Mouse (Mus musculus): ENCODE data around the gene Klk1b8.
A peak's percentile ranks its signal among the peaks of the same experiment; 100 is the strongest.

- TF ChIP-seq ZNF384 (IDR thresholded peaks at IDR 0.05; ENCODE audit: low read depth, low read length) (no peak), HCFC1 (IDR thresholded peaks at IDR 0.05; ENCODE audit: borderline replicate concordance, insufficient read depth, low read length) (no peak), ZC3H11A (IDR thresholded peaks at IDR 0.05; ENCODE audit: borderline replicate concordance, low read depth, low read length) (peak; percentile 50), MAFK (IDR thresholded peaks at IDR 0.05; ENCODE audit: insufficient read depth, low read depth, low read length) (no peak), CHD2 (IDR thresholded peaks at IDR 0.05; ENCODE audit: low read depth, low read length) (no peak)
Measured at GRCm38 (mm10) chr7:43925985-43926384, 24.5 kb upstream of the Klk1b8 start.

All from ES-E14 (cell line).